Mouse (Mus musculus): Measurements from ENCODE around the gene Arhgef25. TPM values are rescaled to one million over a fixed set of nuclear protein-coding genes. Genes with fewer than 3 reads are reported as not detected.
"Not testable (repeated sequence)": the region's sequence is repeated elsewhere in the genome, so short reads cannot be mapped to it uniquely, and the experiment has no call there.

The Arhgef25 gene
- polyA plus RNA-seq, 1 experiment from 2014 or later, result 31.6 TPM

DNA sequence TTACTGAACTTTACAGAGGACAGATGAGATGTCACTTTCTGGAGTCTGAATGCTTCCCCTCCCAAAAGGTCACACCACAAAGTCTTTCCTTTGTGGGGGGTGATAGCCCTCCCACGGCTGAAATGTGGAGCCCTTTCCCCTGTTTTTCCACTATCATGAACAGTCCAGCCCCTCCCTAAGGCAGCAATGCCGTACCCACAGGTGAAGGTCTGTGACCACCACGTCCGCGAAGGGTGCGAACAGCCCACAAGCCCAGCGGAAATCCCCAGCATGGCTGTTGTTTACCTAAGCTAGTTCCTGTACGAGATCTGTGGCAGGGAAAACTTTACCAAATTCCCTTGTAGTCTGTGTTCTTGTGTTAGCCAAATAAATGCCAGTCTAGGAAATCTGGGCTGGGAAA is 48.4 kb downstream of the Arhgef25 start:
- 89% methylated on average over 8 of the region's 8 CpGs for WGBS
- Histone ChIP-seq H3K9ac (ENCODE audit: low read length) (no peak overlapping the region), H3K4me1 (replicated peaks; ENCODE audit: control insufficient read depth, insufficient read depth, low read length) (no peaks in the 10 kb centered on the region), H3K36me3 (ENCODE audit: control insufficient read depth, insufficient read depth, low read length) (no peaks in the 10 kb centered on the region), H3K9me3 (ENCODE audit: control insufficient read depth, low read length) (no peaks in the 10 kb centered on the region), H3K27me3 (ENCODE audit: control insufficient read depth, insufficient read depth, low read length) (no peaks in the 10 kb centered on the region), H3K27ac (ENCODE audit: low read depth, low read length) (no peak overlapping the region), H3K4me2 (ENCODE audit: low read depth, low read length, severe bottlenecking) (no peak overlapping the region), H3K4me3 (ENCODE audit: low read depth, low read length) (no peak overlapping the region)
- ATAC-seq (replicated peaks; ENCODE audit: low FRiP score), result no peak
- no peak for DNase-seq (ENCODE audit: low spot score)

DNA sequence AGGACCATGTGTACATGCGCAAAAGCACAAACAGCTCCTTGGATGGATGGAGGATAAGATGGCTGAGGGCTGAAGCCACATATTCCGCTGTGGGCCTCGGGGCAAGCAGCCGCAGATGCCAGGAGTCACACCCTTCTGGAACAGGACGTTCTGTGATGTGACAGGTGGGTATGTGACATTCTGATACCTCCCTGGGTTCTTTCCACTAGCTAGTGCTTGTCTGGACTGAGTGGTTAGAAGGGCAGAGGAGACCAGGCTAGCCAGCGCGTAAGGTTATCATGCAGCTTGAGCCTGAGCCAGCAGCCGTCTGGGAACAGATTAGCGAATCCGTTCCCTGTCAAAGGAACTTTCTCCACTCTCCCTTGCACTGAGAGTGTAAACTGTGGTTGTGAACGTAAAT is 48.9 kb downstream of the Arhgef25 start:
- H3K36me3 ChIP-seq (ENCODE audit: control insufficient read depth, insufficient read depth, low read length), result no peaks in the 10 kb centered on the region
- ATAC-seq (replicated peaks; ENCODE audit: low FRiP score) (no peak), DNase-seq (ENCODE audit: low spot score) (no peak)
- H3K27ac ChIP-seq (ENCODE audit: low read depth, low read length), result no peak overlapping the region
- no peak overlapping the region for H3K9ac ChIP-seq (ENCODE audit: low read length)
- H3K4me3 ChIP-seq (ENCODE audit: low read depth, low read length), result no peak overlapping the region
- WGBS, result 90% methylated on average over 11 of the region's 11 CpGs
- no peak overlapping the region for H3K4me2 ChIP-seq (ENCODE audit: low read depth, low read length, severe bottlenecking)
- H3K4me1 ChIP-seq (replicated peaks; ENCODE audit: control insufficient read depth, insufficient read depth, low read length), result no peaks in the 10 kb centered on the region
- no peaks in the 10 kb centered on the region for H3K9me3 ChIP-seq (ENCODE audit: control insufficient read depth, low read length)
- H3K27me3 ChIP-seq (ENCODE audit: control insufficient read depth, insufficient read depth, low read length), result no peaks in the 10 kb centered on the region

DNA sequence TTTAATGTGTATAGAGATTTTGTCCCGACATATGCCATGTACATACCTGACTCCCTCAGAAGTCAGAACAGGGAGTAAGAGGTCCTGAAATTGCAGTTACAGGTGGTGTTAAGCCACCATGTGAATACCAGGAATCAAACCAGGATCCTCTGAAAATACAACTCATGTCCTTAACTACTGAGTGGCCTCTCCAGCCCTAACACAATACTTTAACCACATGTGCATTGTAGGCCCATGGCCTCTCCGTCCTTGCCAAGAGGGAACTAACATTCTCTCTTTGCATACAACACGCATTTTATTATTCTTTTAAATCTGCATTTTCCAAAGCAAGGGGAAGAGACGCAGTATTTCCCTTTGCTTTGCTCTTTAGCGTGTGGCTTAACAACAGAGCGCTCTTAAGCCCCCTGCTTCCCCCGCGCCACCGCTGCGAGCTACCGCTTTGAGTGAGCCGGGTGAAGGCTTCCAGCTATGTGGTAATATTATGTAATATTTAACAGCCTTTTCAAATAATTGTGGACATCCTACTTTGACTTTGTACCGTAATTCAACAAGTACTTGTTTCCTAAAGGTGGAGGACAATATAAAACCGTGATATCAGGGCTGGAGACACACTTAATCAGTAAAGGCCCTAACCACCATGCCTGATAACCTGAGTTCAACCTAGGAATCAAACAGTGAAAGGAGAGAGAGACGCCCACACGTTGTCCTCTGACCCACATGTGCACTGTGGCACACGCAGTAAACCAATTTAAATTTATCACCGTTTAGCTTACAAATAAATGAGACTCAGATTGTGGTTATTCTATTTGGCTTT is 51.3 kb downstream of the Arhgef25 start:
- H3K27ac ChIP-seq (ENCODE audit: low read depth, low read length), result no peak overlapping the region
- no peaks in the 10 kb centered on the region for H3K9me3 ChIP-seq (ENCODE audit: control insufficient read depth, low read length)
- H3K9ac ChIP-seq (ENCODE audit: low read length), result no peak overlapping the region
- no peaks in the 10 kb centered on the region for H3K36me3 ChIP-seq (ENCODE audit: control insufficient read depth, insufficient read depth, low read length)
- no peaks in the 10 kb centered on the region for H3K27me3 ChIP-seq (ENCODE audit: control insufficient read depth, insufficient read depth, low read length)
- 94% methylated on average over 18 of the region's 18 CpGs for WGBS
- ATAC-seq (replicated peaks; ENCODE audit: low FRiP score), result no peak
- no peaks in the 10 kb centered on the region for H3K4me1 ChIP-seq (replicated peaks; ENCODE audit: control insufficient read depth, insufficient read depth, low read length)
- no peak overlapping the region for H3K4me3 ChIP-seq (ENCODE audit: low read depth, low read length)
- no peak for DNase-seq (ENCODE audit: low spot score)
- no peak overlapping the region for H3K4me2 ChIP-seq (ENCODE audit: low read depth, low read length, severe bottlenecking)

DNA sequence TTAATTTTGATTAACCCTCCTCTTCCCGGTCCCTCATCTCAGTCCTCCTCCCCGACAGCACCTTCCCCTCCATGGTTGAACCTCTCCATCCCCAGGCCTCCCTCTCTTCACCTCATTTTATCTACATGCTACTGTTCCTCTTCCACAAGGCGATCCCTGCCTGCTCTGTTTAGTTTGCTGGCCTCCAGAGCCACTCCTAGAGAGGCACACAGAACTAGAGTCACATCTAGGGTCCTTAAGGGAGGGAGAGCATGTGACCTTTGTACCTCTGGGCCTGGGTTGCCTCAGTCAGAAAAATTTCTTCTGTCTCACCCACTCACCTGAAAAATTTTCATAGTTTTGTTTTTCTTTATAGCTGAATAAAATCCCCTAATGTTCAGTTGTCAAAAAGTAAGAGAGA is 52.0 kb downstream of the Arhgef25 start:
- no peak overlapping the region for H3K27ac ChIP-seq (ENCODE audit: low read depth, low read length)
- no peak for ATAC-seq (replicated peaks; ENCODE audit: low FRiP score)
- H3K4me3 ChIP-seq (ENCODE audit: low read depth, low read length), result no peak overlapping the region
- no peaks in the 10 kb centered on the region for H3K36me3 ChIP-seq (ENCODE audit: control insufficient read depth, insufficient read depth, low read length)
- H3K27me3 ChIP-seq (ENCODE audit: control insufficient read depth, insufficient read depth, low read length), result no peaks in the 10 kb centered on the region
- H3K9ac ChIP-seq (ENCODE audit: low read length), result no peak overlapping the region
- H3K4me1 ChIP-seq (replicated peaks; ENCODE audit: control insufficient read depth, insufficient read depth, low read length), result no peaks in the 10 kb centered on the region
- DNase-seq (ENCODE audit: low spot score), result no peak
- no peak overlapping the region for H3K4me2 ChIP-seq (ENCODE audit: low read depth, low read length, severe bottlenecking)
- WGBS, result 85% methylated on average over 3 of the region's 3 CpGs
- no peaks in the 10 kb centered on the region for H3K9me3 ChIP-seq (ENCODE audit: control insufficient read depth, low read length)

DNA sequence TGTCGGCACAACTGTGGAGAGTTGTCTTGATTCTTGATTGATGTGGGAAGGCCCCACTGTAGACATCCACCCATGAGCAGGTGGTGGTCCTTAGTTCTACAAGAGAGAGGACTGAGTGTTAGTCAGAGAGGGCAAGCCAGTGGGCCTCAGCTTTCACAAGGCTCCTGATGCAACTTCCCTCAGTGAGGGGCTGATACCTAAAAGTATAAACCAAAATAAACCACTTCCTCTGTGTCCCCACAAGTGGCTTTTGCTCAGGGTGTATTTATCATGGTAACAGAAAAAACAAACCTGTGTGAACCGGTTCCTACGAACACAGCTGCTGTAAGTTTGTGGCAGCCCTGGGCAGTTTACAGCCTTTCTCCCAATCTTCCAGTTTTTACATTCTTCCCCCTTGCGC is 53.4 kb downstream of the Arhgef25 start:
- no peak overlapping the region for H3K4me3 ChIP-seq (ENCODE audit: low read depth, low read length)
- no peaks in the 10 kb centered on the region for H3K27me3 ChIP-seq (ENCODE audit: control insufficient read depth, insufficient read depth, low read length)
- H3K9me3 ChIP-seq (ENCODE audit: control insufficient read depth, low read length), result no peaks in the 10 kb centered on the region
- WGBS, result 93% methylated on average over 4 of the region's 4 CpGs
- ATAC-seq (replicated peaks; ENCODE audit: low FRiP score), result no peak
- no peak overlapping the region for H3K9ac ChIP-seq (ENCODE audit: low read length)
- no peak overlapping the region for H3K27ac ChIP-seq (ENCODE audit: low read depth, low read length)
- no peaks in the 10 kb centered on the region for H3K36me3 ChIP-seq (ENCODE audit: control insufficient read depth, insufficient read depth, low read length)
- no peak overlapping the region for H3K4me2 ChIP-seq (ENCODE audit: low read depth, low read length, severe bottlenecking)
- no peaks in the 10 kb centered on the region for H3K4me1 ChIP-seq (replicated peaks; ENCODE audit: control insufficient read depth, insufficient read depth, low read length)
- DNase-seq (ENCODE audit: low spot score), result no peak

DNA sequence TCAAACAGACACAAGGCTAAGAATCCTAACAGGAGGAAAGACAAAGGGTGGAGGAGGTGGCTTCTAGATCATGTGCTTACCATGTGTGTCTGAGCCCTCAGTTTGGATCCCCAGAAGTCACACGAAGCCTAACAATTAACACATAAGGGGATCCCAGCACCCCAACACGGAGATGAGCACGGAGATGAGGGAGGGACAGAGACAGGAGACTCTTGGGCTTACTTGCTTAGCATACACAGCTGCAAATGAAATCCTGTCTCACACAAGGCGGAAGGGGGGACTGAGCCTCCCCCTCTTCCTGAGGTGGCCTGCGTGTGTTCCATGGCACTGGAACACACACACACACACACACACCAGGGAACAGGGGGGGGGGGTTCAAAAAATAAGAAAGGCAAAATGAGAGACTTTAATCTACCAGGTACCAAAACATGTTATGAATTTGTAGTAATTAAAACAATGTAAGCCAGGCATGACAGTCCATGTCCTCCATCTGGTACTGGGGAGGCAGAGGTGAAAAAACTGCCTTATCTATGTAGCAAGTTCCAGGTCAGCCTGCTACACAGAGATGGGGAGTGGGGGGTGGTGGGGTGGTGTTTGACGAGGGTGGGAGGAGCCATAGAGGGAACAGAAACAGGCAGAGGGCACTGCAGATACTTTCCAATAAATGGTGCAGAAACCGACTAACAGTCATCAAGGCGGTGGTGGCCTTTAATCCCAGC is 54.6 kb downstream of the Arhgef25 start:
- no peak overlapping the region for H3K27ac ChIP-seq (ENCODE audit: low read depth, low read length)
- H3K4me2 ChIP-seq (ENCODE audit: low read depth, low read length, severe bottlenecking), result no peak overlapping the region
- DNase-seq (ENCODE audit: low spot score) (no peak), ATAC-seq (replicated peaks; ENCODE audit: low FRiP score) (no peak)
- no peaks in the 10 kb centered on the region for H3K36me3 ChIP-seq (ENCODE audit: control insufficient read depth, insufficient read depth, low read length)
- H3K27me3 ChIP-seq (ENCODE audit: control insufficient read depth, insufficient read depth, low read length), result no peaks in the 10 kb centered on the region
- H3K9me3 ChIP-seq (ENCODE audit: control insufficient read depth, low read length), result no peaks in the 10 kb centered on the region
- 64% methylated on average over 8 of the region's 8 CpGs for WGBS
- H3K4me1 ChIP-seq (replicated peaks; ENCODE audit: control insufficient read depth, insufficient read depth, low read length), result no peaks in the 10 kb centered on the region
- H3K4me3 ChIP-seq (ENCODE audit: low read depth, low read length), result no peak overlapping the region
- H3K9ac ChIP-seq (ENCODE audit: low read length), result no peak overlapping the region; the same call in 1 of the 2 replicates

DNA sequence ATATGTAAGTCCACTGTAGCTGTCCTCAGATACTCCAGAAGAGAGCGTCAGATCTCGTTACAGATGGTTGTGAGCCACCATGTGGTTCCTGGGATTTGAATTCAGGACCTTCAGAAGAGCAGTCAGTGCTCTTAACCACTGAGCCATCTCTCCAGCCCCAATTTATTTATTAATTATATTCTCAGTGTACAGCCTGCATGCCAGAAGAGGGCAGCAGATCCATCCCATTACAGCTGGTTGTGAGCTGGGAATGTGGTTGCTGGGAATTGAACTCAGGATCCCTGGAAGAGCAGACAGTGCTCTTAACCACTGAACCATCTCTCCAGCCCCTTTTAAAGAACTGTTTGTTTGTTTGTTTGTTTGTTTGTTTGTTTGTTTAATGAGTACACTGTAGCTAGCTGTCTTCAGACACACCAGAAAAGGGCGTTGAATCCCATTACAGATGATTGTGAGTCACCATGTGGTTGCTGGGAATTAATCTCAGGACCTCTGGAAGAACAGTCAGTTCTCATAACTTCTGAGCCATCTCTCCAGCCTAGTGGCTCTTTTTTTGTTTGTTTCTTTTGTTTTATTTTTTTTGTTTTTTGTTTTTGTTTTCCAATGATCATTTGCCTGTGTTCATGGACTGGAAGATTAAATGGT is 55.4 kb downstream of the Arhgef25 start:
- H3K27ac ChIP-seq (ENCODE audit: low read depth, low read length); H3K4me2 ChIP-seq (ENCODE audit: low read depth, low read length, severe bottlenecking); H3K9ac ChIP-seq (ENCODE audit: low read length); H3K4me1 ChIP-seq (replicated peaks; ENCODE audit: control insufficient read depth, insufficient read depth, low read length); H3K9me3 ChIP-seq (ENCODE audit: control insufficient read depth, low read length); H3K4me3 ChIP-seq (ENCODE audit: low read depth, low read length); H3K27me3 ChIP-seq (ENCODE audit: control insufficient read depth, insufficient read depth, low read length); ATAC-seq (replicated peaks; ENCODE audit: low FRiP score); H3K36me3 ChIP-seq (ENCODE audit: control insufficient read depth, insufficient read depth, low read length); DNase-seq (ENCODE audit: low spot score): not testable (repeated sequence)
- 83% methylated on average over 3 of the region's 3 CpGs for WGBS

Data from forebrain, embryonic 11.5 days (tissue).